Mouse (Mus musculus) frontal cortex, postnatal 25 days (tissue): ENCODE results near the gene Fam198b.

Experiments used
- DNase-seq, 2 experiments: peaks; one replicate each; pipeline ENCODE4 v3.0.0; 2022; ENCODE audit warnings: low spot score in 2 of 2

Gene Fam198b

GRCm38 (mm10) chr3:79885686-79886356, 1.5 kb downstream of the Fam198b start:
- no peak for DNase-seq

GRCm38 (mm10) chr3:79886357-79887091, 2.2 kb downstream of the Fam198b start:
- no peak for DNase-seq

GRCm38 (mm10) chr3:79887161-79887855, 3.0 kb downstream of the Fam198b start:
- DNase-seq = no peak

- no peak for DNase-seq
These were observed 3.6 kb downstream of the Fam198b start for GRCm38 (mm10) chr3:79887966-79888365.

GRCm38 (mm10) chr3:79897534-79898370, 13.4 kb downstream of the Fam198b start:
- DNase-seq = no peak

- no peak for DNase-seq
These were observed 14.2 kb downstream of the Fam198b start for GRCm38 (mm10) chr3:79898514-79898913.

- DNase-seq = no peak
These were observed 15.6 kb downstream of the Fam198b start for GRCm38 (mm10) chr3:79899906-79900305.

GRCm38 (mm10) chr3:79900502-79900901, 16.2 kb downstream of the Fam198b start:
- DNase-seq = no peak

GRCm38 (mm10) chr3:79901321-79901720, 17.0 kb downstream of the Fam198b start:
- DNase-seq = no peak

- DNase-seq = no peak
These were observed 17.4 kb downstream of the Fam198b start for GRCm38 (mm10) chr3:79901734-79902133.

DNA sequence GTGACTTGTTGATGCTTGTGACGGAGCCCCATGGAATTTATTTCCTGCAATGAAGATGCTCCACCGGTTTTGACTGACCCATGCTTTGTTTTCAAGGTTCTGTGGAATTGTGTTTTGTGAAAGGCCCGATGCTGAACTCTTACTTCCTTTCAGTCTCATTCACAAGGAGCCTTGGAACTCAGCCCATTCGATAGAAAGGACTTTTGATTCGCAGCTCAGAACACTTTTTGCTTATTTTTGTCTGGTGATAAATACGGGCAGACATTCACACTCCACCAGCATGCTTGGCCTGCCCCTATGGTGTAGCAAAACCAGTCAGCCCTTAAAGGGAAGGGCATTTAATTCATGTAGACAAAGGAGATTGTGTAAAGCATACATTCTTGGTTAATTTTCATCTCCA, 19.5 kb downstream of the Fam198b start:
- DNase-seq = no peak

- no peak for DNase-seq
These were observed 20.0 kb downstream of the Fam198b start for GRCm38 (mm10) chr3:79904238-79904757.

GRCm38 (mm10) chr3:79905397-79905796, 21.1 kb downstream of the Fam198b start:
- DNase-seq = no peak

GRCm38 (mm10) chr3:79906250-79907045, 22.1 kb downstream of the Fam198b start:
- no peak for DNase-seq

DNA sequence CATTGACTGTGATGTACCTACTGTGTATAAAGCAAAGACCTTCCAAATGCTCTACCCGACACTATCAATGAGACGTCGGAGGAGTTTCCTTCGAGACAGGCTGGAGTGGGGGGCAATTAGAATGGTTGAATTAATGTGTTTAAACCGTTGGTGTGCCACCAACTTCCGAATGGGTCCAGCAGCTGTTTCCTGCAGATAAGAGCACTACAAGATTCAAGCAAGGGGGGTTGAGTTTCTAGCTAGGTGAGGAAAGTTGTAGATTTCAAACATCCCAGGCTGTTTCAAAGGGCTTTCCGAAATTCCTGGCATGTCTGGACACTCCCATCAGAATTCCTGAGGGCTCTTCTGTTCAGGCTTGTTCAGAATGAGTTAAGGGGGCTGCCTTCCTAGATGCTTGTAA, 22.9 kb downstream of the Fam198b start:
- DNase-seq = no peak

DNA sequence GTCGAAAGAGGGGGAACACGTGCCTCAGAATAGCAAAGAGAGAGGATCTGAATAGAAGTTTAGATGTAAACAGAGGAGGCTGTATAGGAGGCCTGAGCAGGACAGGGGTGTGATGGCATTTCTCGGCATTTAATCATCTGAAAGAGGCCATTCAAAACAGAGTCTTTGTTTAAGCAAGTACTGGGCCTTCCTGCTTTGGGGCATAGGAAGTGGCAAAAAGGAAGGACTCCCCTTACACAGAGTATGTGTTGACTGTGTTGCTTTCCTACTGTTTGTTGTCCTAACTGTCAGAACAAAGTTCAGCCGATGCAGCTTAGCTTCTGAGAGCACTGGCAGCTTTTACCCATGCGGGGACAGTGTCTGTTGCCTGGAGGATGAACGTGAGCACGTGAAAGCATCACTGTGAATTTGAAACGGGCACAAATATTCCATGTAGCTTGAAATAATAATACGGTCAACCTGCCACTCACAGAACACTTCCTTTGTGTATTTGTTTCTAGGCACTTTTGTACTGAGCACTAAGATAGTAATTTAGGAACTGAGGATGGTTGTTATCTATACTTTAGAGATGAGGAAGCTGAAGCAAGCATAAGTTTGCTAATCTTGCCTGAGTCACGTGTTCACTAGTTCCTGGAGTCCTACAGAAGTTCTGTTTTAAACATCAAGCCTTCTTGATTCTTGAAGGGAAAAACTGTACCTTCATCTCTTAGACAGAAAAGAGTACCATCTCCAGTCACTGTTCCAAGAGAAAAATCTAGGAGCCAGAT, 26.2 kb downstream of the Fam198b start:
- DNase-seq = no peak

GRCm38 (mm10) chr3:79911166-79911565, 26.8 kb downstream of the Fam198b start:
- DNase-seq = no peak

DNA sequence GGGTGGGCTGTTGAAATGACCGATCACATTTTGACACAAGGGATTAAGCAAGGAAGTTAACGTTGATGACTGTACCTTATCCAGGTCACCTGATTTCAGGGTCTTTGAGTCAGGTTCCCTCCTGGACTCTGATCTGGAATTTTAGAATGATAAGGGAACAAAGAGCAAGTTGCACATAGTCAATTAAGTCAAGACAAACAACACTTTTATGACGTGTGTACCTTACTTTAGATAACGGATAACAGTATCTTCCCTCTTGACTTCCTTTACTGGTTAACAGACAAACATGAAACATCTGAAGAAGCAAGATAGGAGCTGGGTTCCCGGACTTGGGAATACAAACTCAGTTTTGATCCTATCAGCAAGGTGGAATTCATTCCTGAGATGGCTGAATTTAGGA, 29.7 kb downstream of the Fam198b start:
- DNase-seq = no peak

DNA sequence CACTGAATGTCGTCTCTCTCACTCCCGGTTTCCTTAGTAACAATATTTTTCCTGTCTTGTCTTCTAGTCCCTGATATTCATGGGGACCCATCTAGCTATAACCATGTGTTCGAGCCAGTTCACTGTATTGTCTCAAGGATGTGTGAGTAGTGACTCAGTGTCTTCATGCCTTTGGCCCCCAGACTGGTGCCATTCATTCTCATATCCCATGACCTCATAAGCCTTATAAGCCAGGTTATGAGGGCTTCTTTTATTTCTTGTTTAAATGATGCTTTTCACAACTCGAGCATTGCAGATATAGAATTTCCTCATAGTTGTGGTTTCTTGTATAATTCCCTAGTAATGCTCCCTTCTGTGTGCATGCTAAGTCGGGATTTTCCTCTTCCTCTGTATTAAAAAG, 31.9 kb downstream of the Fam198b start:
- no peak for DNase-seq

DNA sequence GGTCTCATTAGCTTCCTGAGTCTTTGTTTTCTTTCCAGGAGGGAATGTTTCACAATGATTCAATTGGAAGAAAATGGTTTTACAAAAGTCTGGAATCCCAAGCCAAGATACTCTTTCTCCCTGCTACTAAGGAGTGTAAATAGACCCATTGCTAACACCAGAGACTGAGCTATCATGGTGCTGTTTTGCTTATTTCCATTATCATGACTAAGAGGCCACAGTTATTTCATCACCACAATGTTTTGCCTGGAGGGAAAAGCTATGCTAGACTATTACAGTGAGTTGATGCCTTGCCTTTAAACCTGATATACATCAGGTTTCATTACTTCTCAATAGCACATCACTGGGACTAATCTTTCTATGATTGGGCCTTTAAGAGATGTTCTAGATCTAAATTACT, 34.4 kb downstream of the Fam198b start:
- DNase-seq = no peak
